Mouse (Mus musculus) left cerebral cortex, postnatal 4 days (tissue): ENCODE measurements around the gene Maip1. TPM values are rescaled to one million over a fixed set of nuclear protein-coding genes. Genes with fewer than 3 reads are reported as not detected.

ENCODE experiments used
- DNase-seq: peaks from one replicate; pipeline ENCODE4 v3.0.0-alpha.2; 2022
- intact Hi-C: fragments of 180-260 bp; cut with DNase I; formaldehyde crosslinking; loops from one replicate; pipeline ENCODE4 v1.15.1; 2025
- total RNA-seq, 2 experiments: library from RNA; stranded (reverse); gene quantifications; 2 replicates each; pipeline ENCODE4 v1.2.3; 2021

Gene Maip1
- total RNA-seq, result 10 to 100 TPM; 12.6 to 13.1 TPM

GRCm38 (mm10) chr1:57406187-57407151 lies at the start of gene Maip1, which contains the start of gene Tyw5:
Gene Maip1 (plus strand): TSS chr1:57406328.
Gene Tyw5 (minus strand): TSS chr1:57407101.
- intact Hi-C loops, result no loop called here

GRCm38 (mm10) chr1:57358546-57358945 lies 47.6 kb upstream of the Maip1 start:
- intact Hi-C loops, result no loop called here
- no peak for DNase-seq

More at GRCm38 (mm10) chr1:57406187-57407151, at the start of gene Maip1, which contains the start of gene Tyw5:
- DNase-seq, result peak; percentile 79

DNA sequence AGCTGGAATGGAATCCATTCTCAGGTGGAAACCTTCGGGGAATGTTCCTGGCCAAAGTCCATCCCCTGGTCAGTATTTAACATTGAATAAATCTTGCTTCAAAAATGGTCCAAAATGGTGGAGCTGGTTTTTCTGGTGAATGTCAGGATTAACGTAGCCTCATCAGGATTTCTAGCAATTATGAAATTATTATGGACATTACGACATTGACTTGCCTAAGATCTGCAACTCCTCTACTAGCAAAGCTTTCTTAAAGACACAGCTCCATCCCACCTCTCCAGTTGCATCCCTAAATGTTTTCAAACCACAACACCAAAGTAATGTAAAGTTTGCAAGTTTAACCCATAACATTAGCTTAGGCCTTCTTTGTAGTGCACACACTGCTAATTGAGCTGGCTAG lies 38.7 kb upstream of the Maip1 start:
- DNase-seq, result no peak
- intact Hi-C loops, result no loop called here

DNA sequence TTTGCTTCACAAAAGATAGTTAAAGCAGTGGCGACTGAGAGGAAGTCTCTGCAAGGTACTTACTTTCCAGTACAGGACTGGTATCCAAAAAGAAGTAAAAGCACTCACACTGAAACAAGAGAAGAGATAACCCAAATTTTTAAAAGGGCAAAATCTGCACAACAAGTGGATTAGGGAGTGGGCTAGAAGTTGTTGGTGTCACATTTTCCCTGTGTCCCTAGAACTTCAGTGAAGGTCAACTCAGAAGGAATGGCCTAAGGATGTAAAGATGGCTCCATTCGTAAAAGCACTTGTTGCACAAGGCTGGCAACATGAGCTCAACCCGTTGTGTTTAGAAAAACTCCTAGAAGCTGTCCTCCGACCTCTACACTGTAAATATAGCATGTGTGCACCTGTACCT lies 37.0 kb upstream of the Maip1 start:
- intact Hi-C loops, result no loop called here
- DNase-seq, result no peak

- DNase-seq, result no peak
- intact Hi-C loops, result no loop called here
These were observed 35.7 kb upstream of the Maip1 start for GRCm38 (mm10) chr1:57370451-57370850.

DNA sequence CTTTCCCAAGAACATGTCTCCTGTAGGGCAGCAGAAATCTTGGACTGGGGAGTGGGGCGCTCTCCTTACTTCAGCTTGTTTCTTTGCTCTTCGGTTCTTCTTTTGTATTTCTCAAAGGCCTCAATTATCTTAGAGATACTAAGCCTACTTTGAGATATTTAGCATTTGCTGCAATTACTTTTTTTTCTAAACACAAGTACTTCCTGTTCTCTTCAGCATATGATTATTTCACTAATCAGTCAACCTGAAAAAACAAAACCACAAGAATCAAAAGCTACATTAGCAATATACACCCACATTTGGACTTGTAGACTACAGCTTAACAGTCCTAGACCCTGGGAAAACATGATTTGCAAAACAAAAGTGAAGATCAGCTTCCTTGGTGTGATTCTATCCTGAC lies 30.9 kb upstream of the Maip1 start:
- intact Hi-C loops, result no loop called here
- no peak for DNase-seq

- intact Hi-C loops, result no loop called here
- DNase-seq, result no peak
These were observed 29.3 kb upstream of the Maip1 start for GRCm38 (mm10) chr1:57376806-57377205.

- DNase-seq, result peak; percentile 96
- intact Hi-C loops, result no loop called here
These were observed 28.5 kb upstream of the Maip1 start, which contains the start of gene 1700066M21Rik for GRCm38 (mm10) chr1:57377376-57378341. Gene 1700066M21Rik (plus strand): TSS chr1:57377620.

- DNase-seq, result no peak
- intact Hi-C loops, result loop anchor here (5.0 kb wide), 1 partner anchor 1499 kb away; no protein-coding TSS in a partner anchor
These were observed 19.6 kb upstream of the Maip1 start for GRCm38 (mm10) chr1:57386519-57386918.

DNA sequence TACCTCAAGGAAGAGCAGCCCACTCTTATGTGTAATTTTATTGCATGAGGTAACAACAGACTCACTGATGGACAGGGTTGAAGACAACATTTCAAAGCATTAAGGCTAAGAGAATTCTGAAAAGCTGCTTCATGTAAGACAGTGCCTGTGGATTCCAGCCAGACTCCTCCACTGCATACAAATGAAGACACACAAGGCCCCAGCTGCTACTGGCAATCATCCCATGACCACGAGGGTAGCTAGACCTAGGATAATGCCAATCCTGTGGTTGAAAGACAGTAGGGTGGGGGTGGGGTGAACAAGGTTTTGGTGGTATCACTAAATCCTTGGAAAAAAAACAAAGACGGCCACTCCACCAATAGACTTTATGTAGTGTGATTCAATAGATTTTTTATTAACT lies 18.3 kb upstream of the Maip1 start:
- intact Hi-C loops, result loop anchor here (5.0 kb wide), 1 partner anchor 1501 kb away; no protein-coding TSS in a partner anchor
- DNase-seq, result peak; percentile 93

DNA sequence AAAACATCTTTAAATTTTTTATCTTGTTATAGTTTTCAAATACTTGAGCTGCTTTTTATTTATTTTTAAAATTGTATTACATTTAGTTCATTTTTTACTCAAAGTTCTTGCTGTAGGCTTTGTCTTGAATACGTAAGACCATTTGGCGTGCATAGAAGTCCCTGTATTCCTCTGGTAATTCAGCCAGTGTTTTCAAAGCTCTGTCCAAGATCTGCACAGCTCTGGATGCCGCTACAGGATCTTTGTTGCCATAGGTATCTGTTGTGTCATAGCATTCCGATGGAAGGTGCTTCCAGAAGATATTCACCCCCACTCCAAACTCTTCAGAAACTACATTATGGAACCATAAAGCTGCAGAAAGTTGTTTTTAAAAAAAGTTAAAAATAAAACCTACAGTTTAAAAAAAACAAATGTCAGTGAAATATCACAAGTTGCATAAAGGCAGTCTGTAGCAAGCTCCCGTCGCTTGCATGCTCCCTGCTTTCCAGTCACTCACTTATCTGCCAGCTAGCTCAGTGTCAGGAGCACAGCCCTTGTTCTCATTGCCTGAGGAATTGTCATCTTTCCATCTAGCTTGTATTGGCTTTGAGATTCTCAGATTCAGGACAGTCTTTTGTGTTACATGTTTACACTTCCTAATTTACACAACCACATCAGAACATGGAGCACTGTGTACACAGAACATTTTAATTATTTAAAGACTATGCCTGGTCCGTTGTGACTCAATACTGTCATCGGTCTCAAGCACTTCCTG lies 17.5 kb upstream of the Maip1 start:
- DNase-seq, result no peak
- intact Hi-C loops, result loop anchor here (5.0 kb wide), 1 partner anchor 1501 kb away; no protein-coding TSS in a partner anchor

GRCm38 (mm10) chr1:57390993-57391790 lies 14.9 kb upstream of the Maip1 start:
- intact Hi-C loops, result no loop called here
- no peak for DNase-seq

GRCm38 (mm10) chr1:57392417-57392816 lies 13.7 kb upstream of the Maip1 start:
- DNase-seq, result no peak
- intact Hi-C loops, result no loop called here

GRCm38 (mm10) chr1:57394051-57394450 lies 12.1 kb upstream of the Maip1 start:
- peak; percentile 62 for DNase-seq
- intact Hi-C loops, result no loop called here

GRCm38 (mm10) chr1:57400321-57400720 lies 5.8 kb upstream of the Maip1 start:
- intact Hi-C loops, result no loop called here
- no peak for DNase-seq

GRCm38 (mm10) chr1:57400877-57401276 lies 5.3 kb upstream of the Maip1 start:
- intact Hi-C loops, result no loop called here
- DNase-seq, result no peak

DNA sequence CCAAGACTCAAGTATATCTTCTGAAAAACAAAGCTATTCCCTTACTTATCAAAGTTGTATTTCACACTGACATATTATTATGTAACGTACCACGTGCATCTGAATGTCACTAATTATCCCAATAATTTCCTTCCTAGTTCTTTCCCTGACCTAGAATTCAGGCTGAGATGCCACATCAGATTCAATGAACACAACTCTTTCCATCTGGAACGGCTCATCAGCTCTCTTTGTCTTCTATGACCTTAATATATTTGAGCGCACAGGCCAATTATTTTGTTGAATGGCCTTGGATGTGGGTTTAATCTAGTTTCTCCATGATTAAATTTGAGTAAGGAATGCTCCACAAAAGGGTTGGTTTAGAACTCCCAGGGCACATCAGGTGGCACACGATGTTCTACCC lies 4.0 kb upstream of the Maip1 start:
- intact Hi-C loops, result no loop called here
- DNase-seq, result no peak

- DNase-seq, result no peak
- intact Hi-C loops, result no loop called here
These were observed 2.9 kb downstream of the Maip1 start for GRCm38 (mm10) chr1:57408994-57409393.

DNA sequence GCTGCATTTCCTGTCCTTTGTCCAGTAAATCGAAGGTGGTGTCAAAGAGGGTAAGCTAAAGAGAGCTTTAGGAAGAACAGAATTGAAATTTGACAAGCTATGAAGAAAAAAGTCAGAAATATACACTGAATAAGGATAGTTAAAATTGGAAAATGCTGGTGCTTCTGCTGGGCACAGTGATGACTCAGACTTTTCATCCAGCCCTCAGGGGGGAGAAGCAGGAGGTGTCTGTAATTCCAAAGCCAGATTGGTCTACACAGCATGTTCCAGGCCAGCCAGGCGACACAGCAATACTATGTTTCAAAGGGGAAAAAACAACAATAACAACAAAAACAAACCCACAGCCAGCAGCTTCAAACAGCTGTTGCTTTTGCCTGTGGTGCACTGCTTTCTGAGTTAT lies 7.3 kb downstream of the Maip1 start:
- DNase-seq, result no peak
- intact Hi-C loops, result no loop called here
